Mouse (Mus musculus) lung, postnatal 25 days (tissue): Measurements from ENCODE around the gene Sult6b1.

Experiments
- DNase-seq: peaks from one replicate; pipeline ENCODE4 v3.0.0; 2022; ENCODE audit warnings: low spot score

Gene Sult6b1

DNA sequence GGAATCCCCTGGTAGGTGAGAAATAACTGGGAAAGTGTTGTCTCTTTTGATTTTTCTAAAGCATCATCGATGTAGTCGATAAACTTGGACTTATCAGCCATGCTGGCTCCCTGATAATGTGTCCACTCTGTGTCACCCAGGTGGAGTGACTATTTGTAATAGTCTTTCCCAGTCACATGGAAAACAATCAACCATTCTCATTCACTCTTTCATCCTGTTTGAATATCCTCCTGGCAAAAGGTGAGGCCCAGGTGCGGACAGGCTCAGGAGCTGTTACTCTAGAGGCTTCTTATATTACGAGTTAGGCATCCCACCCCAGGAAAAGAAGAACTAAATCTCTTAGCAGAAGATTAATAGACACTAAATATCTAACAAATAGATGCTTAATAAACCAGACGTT is at the start of gene Sult6b1:
TSS of gene Sult6b1 (minus strand) at position 101 of the 400 bp plus-strand sequence.
- no peak for DNase-seq

DNA sequence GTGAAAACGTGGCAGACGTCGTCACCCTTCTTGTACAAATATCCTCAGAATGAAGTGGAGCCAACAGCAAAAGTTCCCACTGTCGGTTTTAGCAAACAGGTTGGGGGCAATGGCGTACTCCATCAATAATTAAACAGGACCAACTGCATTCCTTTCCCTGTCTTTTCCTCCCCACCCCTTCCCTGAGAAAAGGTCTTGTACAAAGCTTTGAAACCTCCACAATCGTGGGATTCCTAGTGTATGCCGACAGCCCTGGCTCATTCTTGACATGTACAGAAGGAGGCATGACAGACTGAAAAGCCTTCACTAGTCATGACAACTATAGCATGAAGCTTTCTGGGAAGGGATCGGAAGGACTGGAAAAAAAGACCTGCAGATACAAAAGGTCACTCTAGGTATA is 46.4 kb upstream of the Sult6b1 start:
- DNase-seq = peak; percentile 10

DNA sequence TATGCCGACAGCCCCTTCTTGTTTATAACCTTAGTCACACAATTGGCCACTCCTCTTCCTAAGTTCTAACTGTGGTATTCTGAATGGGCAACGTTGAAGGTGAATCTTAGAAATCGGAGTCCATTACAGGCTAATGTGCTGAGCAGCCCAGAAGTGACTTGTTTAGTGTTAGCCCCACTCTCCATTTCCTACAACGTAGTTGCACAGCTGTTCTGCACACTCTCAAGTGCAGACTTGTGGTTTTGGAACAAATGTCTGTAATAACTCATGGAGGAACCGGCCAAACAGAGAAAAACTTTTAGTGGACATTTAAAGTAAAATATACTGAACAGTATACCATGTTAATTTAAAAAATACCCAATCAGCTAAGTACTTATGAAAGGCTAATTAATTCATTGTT is 45.3 kb upstream of the Sult6b1 start:
- DNase-seq = no peak

DNA sequence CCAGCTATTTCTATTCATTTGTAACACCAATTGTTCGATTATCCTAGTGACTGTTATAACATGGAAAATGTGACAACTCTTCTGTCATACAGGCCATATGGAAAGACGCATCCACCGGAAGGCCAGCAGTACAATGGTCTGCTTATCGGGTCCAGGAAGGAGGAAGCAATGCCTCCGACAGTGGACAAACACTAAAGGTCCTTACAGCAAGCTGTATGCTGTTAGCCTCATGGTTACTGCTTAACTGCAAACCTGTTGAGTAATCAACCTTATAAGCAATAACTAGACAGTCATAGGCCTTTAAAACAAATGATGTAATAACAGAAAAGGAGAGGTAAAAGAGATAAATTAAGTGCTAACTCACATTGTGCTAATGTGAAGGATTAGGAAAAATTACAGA is 44.4 kb upstream of the Sult6b1 start:
- no peak for DNase-seq

DNA sequence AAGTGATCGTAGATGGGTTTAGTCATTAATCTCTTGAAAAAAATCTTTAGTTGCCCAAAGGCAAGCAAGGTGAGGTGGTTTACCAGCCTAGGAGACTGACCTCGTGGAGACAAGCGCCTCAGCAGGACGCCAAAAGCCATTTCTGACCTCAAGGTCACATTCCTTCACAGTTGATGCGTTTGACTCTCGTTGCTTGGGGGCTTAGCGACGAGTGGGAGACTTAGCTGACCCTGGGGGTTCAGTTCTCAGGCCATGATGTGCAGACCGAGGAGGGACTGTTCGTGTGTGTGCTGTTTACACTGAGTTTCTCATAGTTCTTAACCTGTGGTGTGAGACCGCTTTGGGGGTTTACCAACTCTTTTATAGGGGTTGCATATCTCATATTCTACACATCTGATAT is 35.8 kb upstream of the Sult6b1 start:
- no peak for DNase-seq

DNA sequence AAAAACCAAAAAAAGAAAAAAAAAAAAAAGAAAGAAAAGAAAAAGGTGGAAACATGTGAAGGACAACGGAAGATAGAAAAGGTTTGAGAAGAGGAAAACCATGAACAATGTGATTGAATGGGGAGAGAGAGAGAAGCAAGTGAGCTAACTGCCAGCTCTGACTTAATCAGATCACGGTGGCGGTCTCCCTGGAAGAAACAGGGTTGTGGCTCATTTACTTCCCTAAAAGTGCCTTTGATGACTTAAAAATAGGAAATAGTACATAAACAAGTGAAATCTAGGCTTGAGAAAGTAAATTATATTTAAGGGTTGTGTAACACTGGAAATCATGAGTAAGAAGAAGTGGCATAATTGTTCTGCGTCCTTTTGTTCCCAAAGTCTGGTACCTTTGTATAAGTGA is 32.1 kb upstream of the Sult6b1 start:
- DNase-seq = no peak

DNA sequence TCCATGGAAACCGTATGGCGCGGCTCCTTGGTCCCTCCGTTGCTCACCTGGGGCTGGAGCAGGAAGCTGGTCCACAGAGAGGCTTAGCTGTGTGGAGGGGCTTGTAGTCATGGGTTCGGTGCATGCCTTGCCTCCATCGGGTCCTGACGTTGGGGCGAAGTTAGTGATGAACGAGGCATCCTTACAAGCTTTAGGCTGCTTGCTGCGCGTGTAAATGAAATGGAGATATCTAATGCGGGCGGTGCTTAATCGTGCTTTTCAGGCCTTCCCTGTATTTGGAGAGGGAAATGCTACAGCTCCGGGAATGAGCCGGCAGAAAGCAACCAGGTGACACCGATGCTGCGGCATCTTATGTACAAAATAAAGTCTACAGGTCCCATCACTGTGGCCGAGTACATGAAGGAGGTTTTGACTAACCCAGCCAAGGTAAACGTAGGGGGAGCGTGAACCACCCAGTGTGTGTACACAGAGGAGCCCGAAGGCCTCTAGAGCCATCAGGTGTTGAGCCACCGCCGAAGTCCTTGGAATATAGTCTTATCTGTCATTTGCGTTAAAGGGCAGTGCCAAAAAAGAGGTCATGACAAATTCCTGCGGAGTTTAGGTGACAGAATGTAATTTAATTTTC is 30.5 kb upstream of the Sult6b1 start:
- no peak for DNase-seq

DNA sequence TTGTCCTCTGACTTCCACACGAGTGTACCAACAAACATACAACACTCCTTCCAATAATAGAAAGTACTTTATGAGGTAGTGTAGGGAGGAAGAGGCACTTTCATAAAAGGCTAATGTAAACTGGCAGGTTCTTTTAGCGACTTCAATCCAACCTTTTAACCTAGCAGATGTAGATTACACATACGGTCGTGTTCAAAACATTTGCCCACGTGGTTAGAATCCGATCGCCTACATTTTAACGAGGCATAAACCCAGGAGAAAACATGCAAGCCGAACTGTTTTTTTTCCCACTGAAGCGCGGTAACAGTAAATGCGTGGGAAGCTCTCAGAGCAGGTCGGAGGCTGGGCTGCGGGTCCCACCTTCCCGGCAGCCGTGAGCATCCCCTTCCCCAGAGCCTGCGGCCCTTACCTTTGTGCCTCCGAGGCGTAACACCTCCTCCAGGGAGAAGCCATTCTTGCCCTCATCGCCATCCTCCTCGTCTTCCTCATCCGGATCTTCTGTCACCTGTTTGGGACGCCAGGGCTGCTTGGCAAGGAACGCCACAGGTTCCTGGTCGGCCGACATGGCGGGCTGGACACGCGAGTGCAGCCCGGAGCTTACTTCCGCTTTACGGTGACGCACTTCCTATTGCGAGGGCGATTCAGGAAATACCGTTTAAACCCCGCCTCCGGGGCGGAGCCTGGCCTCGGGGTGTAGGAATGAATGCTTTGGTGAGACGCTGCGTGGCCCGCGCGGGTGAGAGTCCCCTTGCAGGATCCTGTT is 29.9 kb upstream of the Sult6b1 start, which contains the start of the genes Cebpz and Ndufaf7:
TSS of gene Cebpz (minus strand) at position 601 of the 763 bp plus-strand sequence.
TSS of gene Ndufaf7 (plus strand) at position 671 of the 763 bp plus-strand sequence.
- peak; percentile 97 for DNase-seq

DNA sequence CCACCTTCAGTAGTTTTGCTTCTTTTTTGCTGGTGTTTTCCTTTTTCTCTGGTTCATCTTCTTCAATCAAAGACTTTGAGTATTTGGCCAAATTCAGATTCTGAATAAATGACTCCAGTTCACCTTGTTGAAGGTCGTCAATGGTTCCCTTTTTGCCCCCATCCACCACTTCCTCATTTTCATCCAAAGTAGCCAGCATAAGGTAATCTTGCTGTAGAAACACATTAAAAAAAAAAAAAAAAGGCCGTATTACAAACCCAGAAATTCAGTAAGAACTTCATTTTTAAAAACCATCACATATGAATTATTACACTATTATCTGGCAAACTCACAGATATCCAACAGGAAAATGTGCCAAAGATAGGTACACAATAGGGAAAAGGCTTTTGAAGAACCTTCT is 29.1 kb upstream of the Sult6b1 start:
- DNase-seq = no peak

DNA sequence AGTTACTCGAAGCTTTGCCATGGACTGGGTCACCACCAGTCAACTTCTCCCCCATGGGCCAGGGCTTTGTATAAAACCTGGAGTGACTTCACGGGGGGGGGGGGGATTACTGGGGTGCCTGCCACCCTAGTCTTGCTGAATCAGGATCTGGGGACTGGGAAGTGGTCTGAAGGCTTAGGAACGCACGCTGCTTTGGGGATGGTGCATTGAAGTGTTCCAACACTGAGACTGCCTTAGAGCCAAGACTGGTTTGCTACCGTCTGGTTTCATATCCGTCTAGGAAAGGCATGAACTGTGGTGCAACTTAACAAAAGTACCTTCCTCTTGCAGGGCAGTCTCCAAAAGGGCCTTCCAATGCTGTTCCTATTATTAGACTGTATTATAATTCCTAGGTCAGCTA is 10.9 kb upstream of the Sult6b1 start:
- DNase-seq = no peak

DNA sequence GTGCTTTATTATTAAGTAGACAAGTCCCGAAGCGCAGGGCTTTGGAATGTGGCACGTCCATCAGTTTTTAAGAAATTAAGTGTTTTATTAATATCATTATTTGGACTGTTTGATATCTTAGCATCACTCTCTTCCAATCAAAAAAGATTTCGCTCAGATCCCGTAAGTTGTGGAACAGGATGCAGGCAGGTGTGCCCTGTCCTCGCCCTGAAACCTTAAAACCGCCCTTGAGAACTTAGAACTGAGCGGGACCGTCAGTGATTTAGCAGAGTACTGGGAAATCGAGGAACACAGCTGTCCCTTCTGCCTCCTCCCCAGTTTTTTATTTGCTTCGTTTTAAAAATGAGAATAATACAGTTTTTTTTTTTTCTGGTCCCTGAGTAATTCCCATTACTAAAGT is 10.1 kb upstream of the Sult6b1 start:
- DNase-seq = no peak

DNA sequence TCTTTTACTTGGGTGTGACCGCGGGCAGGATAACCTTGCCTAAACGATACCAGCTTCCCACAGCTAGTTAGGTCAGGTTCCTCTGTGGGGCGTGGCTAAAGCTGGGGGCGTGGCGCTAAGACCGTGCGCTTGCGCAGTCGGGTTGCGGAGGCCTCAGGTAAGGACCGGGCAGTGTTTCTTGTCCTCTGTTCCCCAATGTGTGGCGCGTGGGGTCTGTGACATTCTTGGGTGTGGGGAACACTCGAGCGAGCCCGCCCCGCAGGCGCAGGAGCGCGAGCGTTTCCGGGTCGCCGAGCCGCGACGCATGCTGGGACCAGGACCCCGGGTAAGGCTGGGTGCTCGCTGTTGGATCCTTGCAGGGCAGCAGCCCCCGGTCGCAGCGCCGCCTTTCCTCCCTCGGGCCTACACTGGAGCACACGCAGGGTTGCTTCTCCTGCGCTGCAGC is 9.6 kb upstream of the Sult6b1 start, which contains the start of gene Cebpzos:
TSS of gene Cebpzos (plus strand) at position 132 of the 445 bp plus-strand sequence.
- peak; percentile 89 for DNase-seq

DNA sequence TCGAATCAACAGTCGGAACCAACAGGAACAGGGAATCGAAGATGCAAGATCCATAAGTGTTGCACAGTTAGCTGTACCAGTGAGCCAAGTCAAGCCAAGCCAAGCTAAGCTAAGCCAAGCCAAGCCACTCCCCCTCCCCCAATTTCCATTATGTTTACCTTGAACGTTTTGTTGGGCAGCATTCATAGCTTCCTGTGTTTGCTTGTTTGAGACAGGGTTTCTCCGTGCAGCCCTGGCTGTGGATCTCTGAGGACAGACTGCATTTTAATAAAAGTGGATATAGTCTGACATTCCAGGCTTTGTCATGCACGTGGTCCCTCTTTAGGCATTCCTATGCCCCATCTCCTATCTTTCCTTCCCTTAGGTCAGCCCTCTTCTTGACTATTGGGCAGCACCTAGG is 9.0 kb upstream of the Sult6b1 start:
- DNase-seq = no peak

DNA sequence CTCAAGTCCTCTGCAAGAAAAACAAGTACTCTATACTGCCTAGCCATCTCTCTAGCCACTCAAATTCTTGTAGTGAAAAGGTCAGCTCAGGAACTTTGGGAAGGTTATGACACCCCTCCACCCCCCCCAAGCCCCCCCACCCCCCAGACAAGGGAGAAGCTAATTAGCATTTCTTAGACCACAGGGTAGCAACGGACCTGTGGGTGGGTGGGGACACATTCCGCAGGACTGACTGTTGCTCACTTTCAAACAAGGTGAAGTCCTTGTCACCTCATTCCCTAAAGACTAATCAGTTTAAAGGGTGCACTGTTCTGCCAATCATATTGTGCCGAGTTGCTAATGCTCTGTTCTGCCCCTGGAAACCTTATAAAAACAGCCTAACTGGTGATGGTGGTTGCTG is 7.1 kb upstream of the Sult6b1 start:
- no peak for DNase-seq

DNA sequence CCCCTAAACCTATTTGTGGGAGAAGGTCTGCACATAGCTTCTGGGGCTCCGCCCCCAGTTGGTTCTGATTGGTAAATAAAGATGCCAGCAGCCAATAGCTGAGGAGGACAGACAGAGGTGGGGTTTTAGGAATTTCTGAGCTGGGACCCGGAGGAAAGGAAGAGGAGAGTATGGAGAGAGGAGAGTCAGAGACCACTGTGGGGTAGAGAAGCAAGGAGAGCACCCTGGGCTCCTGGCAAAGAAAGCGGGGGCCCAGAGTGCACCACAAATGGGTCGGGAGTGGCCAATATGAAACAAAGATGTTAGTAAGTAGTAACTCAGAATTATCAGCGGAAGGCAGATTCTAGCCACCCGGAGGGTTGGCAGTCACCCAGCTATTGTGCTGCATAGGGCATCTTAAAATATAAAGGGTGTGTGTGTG is 6.1 kb upstream of the Sult6b1 start:
- no peak for DNase-seq

DNA sequence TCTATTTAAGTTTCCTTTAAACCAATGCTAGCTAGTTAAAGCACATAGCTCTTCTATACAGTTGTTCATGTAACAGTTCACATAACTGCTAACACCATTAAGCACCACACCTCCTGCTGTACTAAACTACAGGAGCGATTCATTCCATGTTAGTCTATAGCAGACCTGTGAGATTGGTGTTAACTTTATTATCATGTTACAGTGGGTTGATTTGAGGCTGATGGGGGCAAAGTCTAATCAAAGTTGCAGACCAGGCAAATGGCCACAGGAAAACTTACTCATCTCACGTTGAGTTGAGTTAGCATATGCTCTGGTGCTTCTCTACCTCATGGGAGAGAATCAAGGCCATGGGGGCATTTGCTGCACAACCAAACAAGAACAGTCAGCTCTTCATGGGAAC is 2.6 kb upstream of the Sult6b1 start:
- DNase-seq = no peak

DNA sequence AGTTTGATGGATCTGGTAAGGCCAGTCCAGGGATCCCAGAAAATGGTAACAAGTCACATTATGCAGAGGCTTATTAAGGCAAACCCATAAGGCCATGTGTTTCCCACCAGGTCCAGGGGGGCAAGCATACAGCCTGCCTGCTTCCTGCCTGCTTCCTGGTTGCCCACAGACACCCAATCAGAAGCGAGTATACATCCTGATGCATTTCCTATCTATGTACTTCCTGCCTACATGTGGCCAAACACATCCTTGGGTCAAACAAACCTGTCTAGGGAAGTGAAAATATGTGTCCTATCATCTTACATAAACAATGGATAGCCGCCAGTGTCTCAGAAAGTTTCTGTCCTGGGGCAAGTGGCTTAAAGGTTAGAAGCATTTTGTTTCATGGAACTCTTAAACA is 3.6 kb downstream of the Sult6b1 start:
- no peak for DNase-seq

DNA sequence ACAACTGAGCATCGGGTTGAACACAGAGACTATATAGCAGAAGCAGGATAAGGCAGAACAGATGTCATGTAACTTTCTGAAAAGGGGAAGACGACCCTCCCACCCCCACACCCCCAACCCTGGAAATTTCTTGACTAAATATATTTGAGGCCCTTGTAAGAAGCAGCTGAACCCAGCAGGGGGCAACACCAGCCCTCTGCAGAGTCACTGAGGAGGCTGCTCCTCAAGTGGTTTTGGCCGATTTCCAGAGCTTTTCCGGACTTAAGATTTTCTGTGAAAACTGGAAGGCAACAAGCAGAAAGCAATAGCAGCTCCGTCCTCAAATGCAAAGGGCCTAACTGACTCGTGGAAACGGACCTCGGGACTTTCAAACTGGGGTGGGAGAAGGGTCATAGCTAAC is 11.4 kb downstream of the Sult6b1 start:
- peak; percentile 48 for DNase-seq

DNA sequence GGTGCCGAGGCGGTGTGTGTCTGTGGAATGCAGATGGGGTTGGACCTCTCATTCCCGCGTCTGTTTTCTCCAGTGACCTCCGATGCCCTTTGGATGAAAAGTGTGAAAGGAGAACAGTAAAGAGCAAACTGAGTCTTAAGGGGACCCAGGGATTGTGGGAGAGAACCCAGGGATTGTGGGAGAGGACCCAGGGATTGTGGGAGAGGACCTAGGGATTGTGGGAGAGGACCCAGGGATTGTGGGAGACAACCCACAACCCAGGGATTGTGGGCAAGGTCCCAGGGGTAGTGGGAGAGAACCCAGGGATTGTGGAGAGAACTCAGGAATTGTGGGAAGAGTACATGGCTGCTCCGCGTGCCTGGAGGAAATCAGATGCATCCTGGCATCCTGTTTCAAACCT is 11.8 kb downstream of the Sult6b1 start:
- no peak for DNase-seq

DNA sequence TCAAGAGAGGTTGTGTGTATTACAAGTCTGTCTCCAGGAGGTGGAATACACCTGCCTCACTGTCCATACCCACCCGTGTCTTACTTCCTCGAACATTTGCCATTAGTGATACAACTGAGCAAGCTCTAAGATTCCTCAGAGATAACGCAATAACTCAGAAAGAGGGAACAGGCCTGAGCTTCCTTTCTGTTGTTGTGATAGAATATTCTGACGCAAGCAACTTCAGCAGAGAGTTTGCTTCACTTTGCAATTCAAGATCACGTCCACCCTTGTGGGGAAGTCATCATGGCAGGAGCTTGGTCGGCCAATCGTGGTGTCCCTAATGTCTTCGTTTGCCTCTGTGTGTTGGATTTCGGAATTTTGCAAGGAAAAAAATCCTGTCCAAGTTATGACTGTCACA is 15.8 kb downstream of the Sult6b1 start:
- DNase-seq = peak; percentile 21

DNA sequence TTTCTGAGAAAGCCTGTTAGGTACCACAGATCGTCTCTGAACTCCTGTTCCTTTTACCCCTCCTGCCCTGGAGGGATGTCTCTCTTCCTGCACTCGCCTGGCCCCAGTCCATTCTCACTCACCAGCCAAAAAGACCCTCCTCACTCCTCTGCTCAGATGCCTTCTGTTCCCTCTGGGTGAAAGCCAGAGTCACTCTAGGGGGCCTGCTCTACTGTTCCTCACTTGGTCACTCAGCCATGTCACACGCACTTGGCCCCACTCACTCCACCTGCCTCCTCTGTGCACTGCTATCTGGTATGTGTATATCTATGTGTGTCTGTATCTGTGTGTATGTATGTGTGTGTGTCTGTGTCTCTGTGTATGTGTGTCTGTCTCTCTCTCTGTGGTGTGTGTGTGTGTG is 17.6 kb downstream of the Sult6b1 start:
- no peak for DNase-seq

DNA sequence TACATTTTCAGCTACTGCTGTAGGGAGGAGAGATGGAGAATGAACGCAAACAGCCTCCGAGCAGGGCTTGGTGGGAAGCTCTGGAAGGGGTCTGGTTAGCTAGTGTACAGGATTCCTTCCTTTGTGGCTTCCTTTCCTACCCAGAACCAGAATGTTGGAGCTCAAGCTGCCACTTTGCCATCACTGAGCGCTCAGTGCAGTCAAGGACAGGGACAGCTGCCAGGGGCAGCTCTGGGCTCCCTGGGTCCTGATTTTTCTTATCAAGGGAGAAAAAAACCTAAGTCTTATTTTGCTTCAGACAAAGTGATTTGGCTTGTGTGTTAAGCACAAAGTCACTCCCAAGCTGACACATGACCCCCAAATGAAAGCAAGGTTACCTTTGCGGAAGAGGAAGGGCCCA is 18.2 kb downstream of the Sult6b1 start:
- DNase-seq = no peak

DNA sequence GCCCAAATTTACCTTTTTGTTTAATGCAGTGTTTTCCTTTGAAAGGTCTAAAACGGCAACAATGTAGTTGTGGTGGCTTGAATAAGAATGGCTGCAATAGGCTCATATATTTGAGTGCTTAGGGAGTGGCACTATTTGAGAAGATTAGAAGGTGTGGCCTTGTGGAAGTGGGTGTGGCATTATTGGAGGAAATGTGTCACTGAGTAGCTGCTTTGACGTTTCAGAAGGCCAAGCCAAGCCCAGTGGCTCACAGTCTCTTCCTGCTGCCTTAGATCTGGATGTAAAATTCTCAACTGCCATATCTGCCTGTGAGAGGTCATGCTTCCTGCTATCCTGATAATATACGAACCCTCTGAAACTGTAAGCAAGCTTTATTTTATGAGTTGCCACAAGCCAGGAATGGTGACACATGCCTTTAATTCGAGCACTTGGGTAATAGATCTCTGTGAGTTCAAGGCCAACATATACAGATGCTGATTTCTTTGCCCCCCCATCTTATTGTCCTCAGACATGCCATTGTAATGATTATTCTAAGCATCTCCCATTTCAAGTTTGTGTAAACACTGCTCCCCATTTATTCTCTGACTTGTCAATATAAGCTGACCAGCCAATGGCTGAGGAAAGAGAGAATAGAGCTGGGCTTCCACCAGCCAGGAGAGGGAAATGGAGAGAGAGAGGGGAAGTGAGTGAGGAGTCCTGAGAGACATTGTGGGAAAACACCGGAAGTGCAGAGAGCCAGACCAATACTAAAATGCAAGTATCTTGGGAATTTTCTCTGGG is 21.3 kb downstream of the Sult6b1 start:
- DNase-seq = no peak
